Mouse (Mus musculus) mouse trophoblast stem cell (cell line): Measurements from ENCODE around the gene Senp3.
"Not testable (repeated sequence)": the region's sequence is repeated elsewhere in the genome, so short reads cannot be mapped to it uniquely, and the experiment has no call there.

Experiments
- in situ Hi-C, 2 experiments: fragments of 300-500 bp; cut with MseI, MboI; formaldehyde crosslinking; loops; 2 replicates in 1 of 2; 3 replicates in 1 of 2; pipeline ENCODE4 v1.15.1; 2025

The Senp3 gene

DNA sequence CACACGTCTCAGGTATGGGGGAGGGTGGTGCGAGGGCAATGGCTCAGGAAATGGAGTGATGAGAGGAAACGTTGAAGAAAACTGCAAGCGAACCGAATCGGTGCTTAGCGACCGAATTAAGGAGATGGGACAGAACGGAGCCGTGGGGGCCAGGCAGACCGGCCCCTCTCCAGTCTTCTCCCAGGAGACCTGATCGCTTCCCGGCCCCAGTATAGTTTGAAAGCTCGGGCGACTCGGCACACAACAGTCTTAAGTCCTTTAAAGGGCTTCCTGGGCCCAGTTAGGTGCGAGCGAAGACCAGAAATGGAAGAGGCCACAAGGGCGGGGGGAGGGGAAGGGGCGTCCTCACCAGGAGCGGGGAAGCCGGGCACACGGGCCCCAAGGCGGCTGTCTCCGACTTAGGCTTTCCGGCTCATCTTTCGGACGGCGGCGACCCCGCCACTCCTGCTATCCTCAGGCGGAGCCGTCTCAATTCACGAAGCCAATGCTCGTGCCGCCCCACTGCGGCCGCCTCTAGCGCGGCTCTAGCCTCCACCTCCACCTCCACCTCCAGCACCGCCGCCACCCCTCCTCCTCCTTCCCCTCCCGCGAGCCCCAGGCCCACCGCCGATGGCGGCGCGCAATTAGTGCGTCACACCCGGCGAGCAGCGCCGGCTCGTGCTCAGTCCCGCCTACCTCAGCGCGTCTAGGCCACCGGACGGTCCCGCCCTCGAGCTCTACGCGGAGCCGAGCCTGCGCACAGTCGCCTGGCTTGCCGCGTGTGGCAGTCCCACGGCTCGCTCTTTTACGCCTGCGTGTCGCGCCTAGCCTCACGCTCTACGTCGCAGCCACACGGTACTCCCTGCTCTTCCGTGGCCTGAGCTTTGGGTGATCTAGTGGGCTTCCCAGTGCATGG lies at the start of gene Senp3:
Gene Senp3 (minus strand): TSS at position 771 of the 895 bp plus-strand sequence.
- in situ Hi-C loops: loop anchor here in 1 of 2 experiments (5.0 kb wide), 1 partner anchor 36 kb away; no protein-coding TSS in a partner anchor

DNA sequence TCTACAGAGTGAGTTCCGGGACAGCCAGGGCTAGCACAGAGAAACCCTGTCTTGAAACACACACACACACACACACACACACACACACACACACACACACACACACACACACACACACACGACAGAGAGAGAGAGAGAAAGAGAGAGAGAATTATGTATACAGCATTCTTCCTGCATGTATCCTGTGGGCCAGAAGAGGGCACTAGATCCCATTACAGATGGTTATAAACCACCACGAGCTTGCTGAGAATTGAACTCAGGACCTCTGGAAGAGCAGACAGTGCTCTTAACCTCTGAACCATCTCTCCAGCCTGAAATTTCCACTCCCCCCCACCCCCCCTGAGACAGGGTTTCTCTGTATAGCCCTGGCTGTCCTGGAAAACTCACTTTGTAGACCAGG lies 49.5 kb upstream of the Senp3 start:
- in situ Hi-C loops: not testable (repeated sequence)

DNA sequence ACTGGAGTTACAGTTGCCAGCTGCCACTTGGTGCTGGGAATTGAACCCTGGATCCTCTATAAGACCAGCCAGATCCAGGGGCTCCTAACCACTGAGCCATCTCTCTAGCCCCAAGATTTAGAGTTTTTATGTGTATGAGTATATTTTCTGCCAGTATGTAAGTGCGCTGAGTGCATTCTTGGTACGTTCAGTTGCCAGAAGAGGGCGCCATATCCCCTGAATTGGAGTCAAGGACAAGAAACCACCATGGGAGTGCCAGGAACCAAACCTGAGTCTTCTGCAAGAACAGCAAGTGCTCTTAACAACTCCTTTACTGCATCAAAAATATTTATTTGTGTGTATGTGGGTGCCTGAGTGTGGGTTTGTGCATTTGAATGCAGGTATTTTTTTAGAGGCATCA lies 47.2 kb upstream of the Senp3 start:
- in situ Hi-C loops: no loop called here

DNA sequence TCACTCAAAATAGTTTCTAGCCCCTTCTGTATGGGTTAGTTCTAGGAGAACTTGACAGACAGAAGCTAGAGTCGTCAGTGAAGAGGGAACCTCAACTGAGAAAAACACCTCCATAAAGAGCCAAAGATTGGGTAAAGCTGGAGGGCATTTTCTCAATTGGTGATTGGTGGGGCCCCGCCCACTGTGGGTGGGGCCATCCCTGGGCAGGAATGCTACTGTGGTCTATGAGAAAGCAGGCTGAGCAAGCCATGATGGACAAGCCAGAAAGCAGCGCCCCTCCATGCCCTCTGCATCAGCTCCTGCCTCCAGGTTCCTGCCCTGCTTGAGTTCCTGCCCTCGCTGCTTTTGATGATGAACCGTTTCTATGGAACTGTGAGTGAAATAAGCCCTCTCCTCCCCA lies 44.1 kb upstream of the Senp3 start:
- in situ Hi-C loops: no loop called here

DNA sequence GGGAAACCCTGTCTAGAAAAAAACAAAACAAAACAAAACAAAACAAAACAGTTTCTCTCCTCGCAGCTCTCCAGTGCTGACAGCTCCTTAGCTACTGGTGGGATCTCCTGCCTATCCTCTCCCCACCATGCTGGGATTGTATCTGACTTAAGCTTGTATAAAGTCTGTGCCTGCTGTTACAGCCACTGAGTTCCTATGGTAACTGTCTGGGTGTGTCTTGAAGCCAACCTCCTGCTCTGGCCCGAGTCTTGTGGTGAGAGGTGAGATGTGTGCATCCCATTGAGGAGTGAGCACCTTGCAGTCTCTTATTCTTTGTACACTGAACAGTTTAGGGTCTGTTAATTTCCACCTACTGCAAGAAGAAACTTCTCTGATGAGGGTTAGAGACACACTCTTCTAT lies 41.2 kb upstream of the Senp3 start:
- in situ Hi-C loops: no loop called here

DNA sequence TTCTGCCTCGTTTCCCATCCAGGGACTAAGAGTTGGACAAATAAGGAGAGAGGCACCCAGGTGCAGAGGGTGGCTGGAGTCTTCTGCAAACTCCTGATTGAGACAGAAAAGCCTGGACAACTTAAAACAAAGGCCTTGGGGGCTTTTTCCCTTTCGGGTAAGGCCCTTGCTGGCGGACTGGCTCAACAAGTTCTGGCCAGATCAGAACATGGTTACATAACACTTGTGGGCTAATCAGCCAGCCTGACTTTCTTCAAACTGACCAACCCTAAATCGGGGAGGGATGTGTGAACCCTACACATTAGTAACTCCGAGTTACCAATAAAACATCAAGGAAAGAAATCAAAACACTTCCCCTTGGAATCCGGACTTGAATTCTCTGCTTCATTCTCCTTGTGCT lies 39.0 kb upstream of the Senp3 start:
- in situ Hi-C loops: no loop called here

DNA sequence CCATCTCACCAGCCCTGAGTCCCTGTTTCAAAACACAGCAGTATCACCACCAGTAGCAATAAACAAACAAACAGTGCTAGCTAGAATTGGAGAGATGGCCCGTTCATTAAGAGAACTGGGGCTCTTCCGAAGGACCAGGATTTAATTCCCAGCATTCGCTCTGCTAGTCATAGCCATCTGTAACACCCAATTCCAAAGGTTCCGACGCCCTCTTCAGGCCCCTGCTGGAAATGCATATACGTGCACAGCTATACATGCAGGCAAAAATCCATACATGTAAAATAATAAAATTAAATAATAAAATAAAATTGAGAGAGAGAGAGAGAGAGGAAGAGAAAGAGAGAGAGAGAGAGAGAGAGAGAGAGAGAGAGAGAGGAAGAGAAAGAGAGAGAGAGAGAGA lies 37.5 kb upstream of the Senp3 start:
- in situ Hi-C loops: loop anchor here in 1 of 2 experiments (5.0 kb wide), 1 partner anchor 37 kb away; the partner anchor contains the start of gene Senp3

DNA sequence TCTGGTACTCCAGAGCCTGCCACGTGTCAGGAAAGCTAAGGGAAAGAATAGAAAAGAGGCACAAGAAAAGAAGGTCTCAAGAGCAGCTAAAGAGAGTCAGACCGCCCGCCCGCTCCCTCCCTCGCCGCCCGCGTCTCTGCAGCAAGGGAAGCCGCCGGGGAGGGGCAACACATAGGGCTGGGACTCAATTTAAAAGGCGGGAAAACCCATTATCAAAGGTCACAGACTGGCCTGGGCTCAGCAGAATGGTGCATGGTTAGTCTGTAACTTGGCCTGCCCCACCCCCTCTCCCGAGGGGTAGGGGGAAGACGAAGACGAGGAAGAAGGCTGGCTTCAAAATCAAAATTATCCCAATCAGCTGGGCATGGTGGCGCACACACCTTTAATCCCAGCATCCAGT lies 36.8 kb upstream of the Senp3 start:
- in situ Hi-C loops: loop anchor here in 1 of 2 experiments (5.0 kb wide), 1 partner anchor 36 kb away; the partner anchor contains the start of gene Senp3

DNA sequence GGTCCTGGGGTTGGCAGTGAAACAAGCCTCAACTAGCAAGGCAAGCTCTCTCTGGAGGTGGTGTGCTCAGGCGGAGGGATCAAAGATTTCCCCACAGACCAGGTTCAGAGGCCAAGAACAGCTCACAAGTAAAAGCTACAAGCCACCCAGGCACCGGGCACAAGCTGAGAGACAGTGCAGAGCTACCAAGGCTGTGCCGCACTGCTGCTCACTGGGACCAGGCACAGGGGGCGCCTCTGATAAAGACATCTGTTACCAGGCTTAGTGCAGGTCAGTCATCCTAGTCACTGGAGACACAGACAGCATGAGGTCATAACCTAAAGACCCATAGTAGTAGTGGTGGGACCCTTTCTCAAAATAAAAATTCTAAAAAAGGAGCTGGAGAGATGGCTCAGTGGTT lies 35.1 kb upstream of the Senp3 start:
- in situ Hi-C loops: loop anchor here in 1 of 2 experiments (5.0 kb wide), 1 partner anchor 35 kb away; the partner anchor contains the start of gene Senp3

DNA sequence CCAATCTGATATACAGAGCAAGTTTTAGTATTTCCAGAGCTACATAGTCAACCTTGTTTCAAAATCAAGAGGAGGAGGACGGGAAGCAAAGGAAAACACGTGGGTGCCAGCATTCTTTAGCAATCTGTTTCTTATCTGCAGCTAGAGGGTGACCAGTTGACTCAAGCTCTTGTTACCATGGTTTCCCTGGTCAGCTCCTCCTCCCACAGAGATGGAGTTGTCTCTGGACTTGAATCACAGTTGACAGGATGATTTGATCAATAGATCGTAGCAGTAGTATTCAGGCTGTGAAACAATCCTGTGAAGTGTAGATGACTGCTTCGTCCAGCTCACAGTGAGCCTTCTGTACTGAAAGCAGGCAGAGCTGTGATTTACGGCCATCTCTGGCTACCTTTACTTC lies 34.0 kb upstream of the Senp3 start:
- in situ Hi-C loops: loop anchor here in 1 of 2 experiments (5.0 kb wide), 1 partner anchor 34 kb away; the partner anchor contains the start of gene Senp3

DNA sequence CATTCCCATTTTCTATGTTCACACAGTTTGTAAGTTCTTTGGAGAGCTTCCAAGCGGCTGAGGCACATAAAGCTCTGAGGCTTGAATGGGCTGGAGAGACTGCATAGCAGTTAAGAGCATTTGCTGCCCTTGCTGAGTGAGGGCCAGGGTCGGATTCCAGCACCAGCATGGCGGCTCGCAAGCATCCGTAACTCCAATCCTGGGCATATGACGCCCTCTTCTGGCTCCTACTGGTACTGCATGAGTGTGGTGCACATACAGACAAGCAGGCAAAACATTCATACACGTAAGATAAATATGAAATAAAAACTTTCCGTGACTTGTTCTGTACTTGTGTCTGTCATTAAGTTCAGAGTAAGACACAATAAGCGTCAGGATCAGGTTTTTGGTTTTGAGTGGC lies 33.6 kb upstream of the Senp3 start:
- in situ Hi-C loops: loop anchor here in 1 of 2 experiments (5.0 kb wide), 1 partner anchor 33 kb away; the partner anchor contains the start of gene Senp3

DNA sequence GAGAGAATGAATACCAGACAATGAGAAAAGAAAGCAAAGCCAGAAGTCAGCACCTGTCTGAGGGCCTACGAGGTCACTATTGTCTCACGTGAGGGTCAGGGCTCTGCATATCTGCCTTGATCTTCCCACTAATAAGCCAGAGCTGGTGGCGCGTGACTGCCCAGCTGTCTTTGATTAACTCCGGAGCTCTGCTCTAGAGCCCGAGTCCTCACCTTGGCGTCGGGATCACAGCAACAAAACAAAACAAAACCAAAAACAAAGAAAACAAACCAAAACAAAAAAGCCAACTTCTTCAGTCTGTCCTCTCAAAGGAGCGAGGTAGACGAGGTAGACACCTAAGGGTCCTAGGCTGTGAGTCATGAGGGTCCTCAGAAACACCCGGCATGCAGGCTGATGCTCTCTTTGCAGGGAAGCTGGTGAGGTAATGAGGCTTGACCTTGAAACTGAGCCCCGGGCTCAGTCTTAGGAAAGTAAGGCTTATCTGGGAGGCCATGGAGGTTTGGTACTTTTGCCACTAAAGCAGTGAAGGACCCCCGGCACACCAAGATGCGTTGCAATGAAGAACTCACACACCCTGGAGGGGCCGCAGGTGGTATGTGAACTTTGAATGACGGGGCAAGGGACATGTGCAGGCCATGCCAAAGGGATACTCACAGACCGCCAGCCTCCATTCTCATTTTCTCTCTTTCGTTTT lies 32.9 kb upstream of the Senp3 start:
- in situ Hi-C loops: loop anchor here in 1 of 2 experiments (5.0 kb wide), 1 partner anchor 32 kb away; the partner anchor contains the start of gene Senp3

DNA sequence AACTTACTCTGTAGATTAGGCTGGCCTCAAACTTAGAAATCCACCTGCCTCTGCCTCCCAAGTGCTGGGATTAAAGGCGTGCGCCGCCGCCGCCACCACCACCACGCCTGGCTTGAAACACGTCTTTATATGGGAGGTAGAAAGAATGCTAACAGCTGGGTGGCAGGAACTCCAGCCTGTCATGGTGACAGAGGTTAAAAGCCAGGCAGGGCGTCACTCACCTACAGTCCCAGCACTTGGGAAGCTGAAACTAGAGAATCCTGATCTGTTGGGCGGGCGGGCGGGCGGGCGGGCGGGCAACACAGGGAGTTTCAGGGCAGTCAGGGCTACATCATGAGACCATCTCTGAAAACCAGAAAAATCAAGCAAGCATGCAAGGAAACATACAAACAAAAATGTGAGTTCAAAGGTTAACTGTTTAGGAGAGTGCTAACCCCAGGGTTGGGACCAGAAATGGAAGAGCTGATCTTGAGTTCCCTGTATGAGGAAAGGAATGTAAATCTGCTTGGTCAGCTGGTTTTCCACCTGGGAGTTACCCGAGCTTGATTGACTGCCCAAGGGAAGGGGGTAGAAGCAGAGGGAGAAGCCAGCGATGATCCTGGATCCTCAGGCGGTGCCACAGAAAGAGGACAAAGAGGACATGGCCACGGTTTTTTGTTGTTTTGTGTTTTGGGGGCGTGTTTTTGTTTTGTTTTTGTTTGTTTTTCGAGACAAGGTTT lies 31.2 kb upstream of the Senp3 start:
- in situ Hi-C loops: no loop called here

DNA sequence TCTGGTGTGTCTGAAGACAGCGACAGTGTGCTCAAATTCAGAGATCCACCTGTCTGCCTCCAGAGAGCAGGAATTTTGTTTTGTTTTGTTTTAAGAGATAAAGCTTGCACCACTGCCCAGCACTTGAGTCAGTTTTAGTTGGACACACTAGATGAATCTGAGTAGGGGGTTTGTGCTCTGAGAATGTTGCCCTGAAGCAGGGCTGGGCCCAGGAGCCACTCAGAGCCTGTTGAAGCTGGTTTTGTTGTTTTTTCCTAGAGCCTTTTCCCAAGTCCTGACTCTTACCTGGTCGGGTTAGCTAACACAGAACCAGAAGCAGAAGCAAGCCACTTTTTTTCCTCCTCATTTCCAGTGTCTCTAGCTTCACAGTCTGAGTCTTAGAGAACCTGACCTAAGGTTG lies 29.2 kb upstream of the Senp3 start:
- in situ Hi-C loops: no loop called here

DNA sequence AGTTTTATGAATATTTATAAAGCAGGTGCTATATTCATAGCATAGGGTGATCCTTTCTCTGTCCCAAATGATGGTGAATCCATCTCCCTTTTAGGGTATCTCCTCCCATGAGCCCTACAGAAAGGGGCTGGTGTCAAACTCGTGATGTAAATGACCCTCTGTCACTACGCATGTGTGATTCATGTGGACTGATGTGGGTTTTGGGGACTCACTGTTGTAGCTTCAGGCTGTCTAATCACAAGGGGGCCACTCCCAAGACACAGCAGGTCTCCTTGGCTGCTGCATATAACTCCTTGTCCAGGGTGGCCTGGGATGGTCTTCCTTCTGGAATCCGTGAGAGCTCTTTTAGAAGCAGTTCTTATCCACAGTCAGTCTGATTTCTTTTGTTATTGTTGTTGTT lies 28.6 kb upstream of the Senp3 start:
- in situ Hi-C loops: no loop called here

DNA sequence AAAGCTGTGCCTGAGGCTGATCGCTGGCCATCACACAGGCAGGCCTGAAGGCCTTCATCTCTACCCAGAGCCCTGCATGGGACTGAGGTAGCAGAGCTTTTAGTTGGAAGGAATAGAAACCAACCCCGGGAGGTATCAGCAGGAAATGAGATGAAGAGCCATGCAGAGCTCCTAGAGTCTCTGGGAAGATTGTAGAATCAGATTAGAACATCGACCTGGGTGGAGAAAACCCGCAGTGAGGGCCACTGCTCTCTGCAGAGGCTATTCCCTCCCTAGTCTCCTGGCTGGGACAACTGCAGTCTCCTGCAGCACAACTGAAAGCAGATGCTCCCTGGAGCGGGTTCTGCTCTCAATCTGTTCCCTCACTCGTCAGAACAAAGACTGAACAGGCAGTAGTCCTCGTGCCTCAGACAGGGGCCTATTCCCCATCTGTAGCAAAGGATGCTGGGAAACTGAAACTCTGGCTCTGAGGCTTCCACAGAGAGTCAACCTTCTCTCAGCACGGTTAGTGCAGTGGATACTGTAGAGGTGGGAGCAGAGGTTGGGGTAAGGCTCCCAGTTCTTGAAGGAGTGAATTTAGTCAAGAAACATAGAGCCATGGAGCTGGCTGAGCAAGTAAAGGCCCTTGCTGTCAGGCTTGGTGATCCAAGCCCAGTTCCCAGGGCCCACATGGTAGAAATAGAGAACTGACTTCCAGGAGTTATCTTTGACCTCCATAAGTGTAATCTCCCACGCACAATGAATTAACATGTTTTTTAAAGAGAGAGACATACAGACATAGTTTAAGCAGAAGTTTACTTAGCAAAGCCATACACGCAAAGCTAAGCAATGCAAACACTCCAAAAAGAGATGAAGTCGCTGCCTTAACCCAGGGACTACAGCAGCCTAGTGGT lies 27.9 kb upstream of the Senp3 start:
- in situ Hi-C loops: no loop called here

DNA sequence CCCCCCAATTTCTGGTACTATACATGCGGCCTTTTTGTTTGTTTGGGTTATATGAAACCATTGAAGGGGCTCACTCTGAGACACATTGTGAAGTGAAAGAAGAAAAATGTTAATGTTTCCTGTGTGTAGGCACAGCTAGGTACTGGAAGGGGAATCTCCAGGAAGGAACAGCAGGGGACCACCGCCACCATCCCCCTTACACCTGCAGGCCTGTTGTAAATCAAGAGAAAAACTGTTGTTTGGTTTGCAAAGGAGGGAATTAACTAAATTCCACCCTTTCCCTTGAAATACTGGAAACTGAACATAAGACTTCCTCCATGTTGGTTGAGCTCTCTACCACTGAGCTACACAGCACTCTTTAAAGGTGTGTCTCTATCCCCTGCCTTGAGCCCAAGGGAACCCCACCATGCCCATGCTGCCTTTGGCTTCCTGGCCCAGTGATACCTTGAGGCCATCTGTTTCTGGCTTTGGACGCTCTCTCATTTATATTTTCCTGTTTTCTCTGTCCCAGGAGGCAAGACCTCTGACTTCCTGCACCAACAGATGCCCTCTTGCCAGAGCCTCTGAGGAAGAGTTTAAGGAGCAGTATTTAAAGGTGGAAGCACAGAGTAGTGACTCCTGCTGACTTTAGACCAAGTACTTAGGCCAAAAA lies 26.9 kb upstream of the Senp3 start:
- in situ Hi-C loops: no loop called here

DNA sequence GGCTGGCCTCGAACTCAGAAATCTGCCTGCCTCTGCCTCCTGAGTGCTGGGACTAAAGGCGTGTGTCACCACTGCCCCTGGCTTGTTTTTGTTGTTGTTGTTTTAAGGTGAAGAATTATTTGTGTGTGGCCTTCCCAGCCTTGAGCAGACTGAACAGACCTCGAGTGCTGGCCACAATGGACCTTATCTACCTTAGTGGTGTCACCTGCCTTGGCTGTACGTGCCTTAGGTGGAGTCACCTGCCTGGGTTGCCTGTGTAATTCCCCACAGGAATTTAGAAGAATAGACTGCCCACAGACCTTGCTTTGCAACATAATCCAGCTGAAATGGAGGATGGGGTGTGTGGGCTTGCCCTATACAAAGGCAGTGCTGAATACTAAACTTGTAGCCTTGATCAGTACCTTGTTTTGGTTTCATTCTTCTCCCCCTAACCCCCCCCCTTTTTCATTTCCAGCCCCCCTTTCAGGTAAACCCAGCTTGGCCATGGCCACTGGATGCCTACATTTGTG lies 26.0 kb upstream of the Senp3 start:
- in situ Hi-C loops: no loop called here

DNA sequence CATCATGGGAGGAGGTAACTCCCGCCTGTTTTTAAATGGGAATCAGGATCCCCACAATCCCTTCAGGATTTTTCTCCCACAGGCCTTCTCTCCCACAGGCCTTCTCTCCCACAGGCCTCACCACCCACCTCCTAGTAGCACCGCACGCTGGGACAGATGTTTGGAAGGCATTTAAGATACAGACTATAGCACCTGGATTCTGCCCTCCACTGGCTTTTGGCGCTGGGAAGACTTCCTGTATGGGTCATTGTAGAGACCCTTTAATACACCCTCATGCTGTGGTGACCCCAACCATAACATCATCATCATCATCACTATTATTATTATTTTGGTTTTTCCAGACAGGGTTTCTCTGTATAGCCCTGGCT lies 25.6 kb upstream of the Senp3 start:
- in situ Hi-C loops: no loop called here
